22 mouse cellular contexts compared by ENCODE assay signal in genomic region chr7:65630661-65631060, GRCm38 (mm10).
"Had no signal": no experiment of that assay in that cellular context is flagged by ENCODE, and none has a peak within 500 bp of the region (broad histone marks: within the 10 kb centered on the region; RNA-seq: fewer than 3 reads in every experiment).

No protein-coding gene starts in this region.

- ATAC-seq: hindbrain, postnatal 0 days; intestine, embryonic 16.5 days had no signal

- H3K4me1 ChIP-seq: hindbrain, embryonic 13.5 days; hindbrain, embryonic 15.5 days had no signal

- H3K9me3 ChIP-seq: heart, embryonic 10.5 days; heart, embryonic 12.5 days; hindbrain, embryonic 13.5 days; hindbrain, embryonic 15.5 days; limb, embryonic 10.5 days; limb, embryonic 12.5 days had no signal

- H3K27me3 ChIP-seq: hindbrain, embryonic 13.5 days; hindbrain, embryonic 15.5 days; limb, embryonic 12.5 days had no signal

- H3K36me3 ChIP-seq: heart, embryonic 10.5 days; heart, embryonic 12.5 days; hindbrain, embryonic 13.5 days; hindbrain, embryonic 15.5 days; limb, embryonic 10.5 days; limb, embryonic 12.5 days had no signal

- H3K4me2 ChIP-seq: heart, embryonic 12.5 days; hindbrain, embryonic 13.5 days; hindbrain, embryonic 15.5 days; limb, embryonic 12.5 days; liver, embryonic 11.5 days had no signal

- DNase-seq: gastrocnemius, postnatal 14 days; gastrocnemius, postnatal 36 days; heart, adult 18-20 months; heart, postnatal 10 days; heart, postnatal 36 days; kidney, adult 11 months; kidney, adult 8-10 months; kidney, postnatal 10 days; kidney, postnatal 25 days; kidney, postnatal 4 days; layer of hippocampus, postnatal 36 days; liver had no signal

- H3K27ac ChIP-seq: heart, embryonic 10.5 days; hindbrain, embryonic 13.5 days; hindbrain, embryonic 15.5 days; hindbrain, postnatal 0 days; layer of hippocampus, adult 2 months; limb, embryonic 10.5 days; limb, embryonic 12.5 days had no signal

- H3K9ac ChIP-seq: heart, embryonic 12.5 days; hindbrain, embryonic 13.5 days; hindbrain, embryonic 15.5 days; limb, embryonic 12.5 days had no signal

- H3K4me3 ChIP-seq: heart, embryonic 10.5 days; heart, embryonic 12.5 days; hindbrain, embryonic 13.5 days; hindbrain, embryonic 15.5 days; layer of hippocampus, adult 2 months; limb, embryonic 10.5 days; limb, embryonic 12.5 days had no signal
